Mouse (Mus musculus) spleen, adult 2 months (tissue): ENCODE data around the gene Hpse. TPM values are rescaled to one million over a fixed set of nuclear protein-coding genes. Genes with fewer than 3 reads are reported as not detected.

Experiments
- DNase-seq, 2 experiments: peaks; one replicate each; pipeline versions ENCODE4 v3.0.0 to v3.0.0-alpha.2; 2012 to 2021; ENCODE audit warnings: low spot score in 2 of 2, low read depth in 1 of 2
- H3K27ac ChIP-seq: fragments of 200-500 bp; 2 replicates; pipeline ENCODE4 v1.5.1; 2012; ENCODE audit warnings: low read length, inconsistent platforms; ENCODE audit not compliant: insufficient read depth
- H3K27me3 ChIP-seq: fragments of 200-500 bp; 2 replicates; pipeline ENCODE4 v1.6.1; 2012; ENCODE audit warnings: mild to moderate bottlenecking, moderate library complexity, low read length, inconsistent platforms; ENCODE audit not compliant: control insufficient read depth, insufficient read depth
- H3K36me3 ChIP-seq: fragments of 200-500 bp; 2 replicates; pipeline ENCODE4 v1.6.1; 2012; ENCODE audit warnings: mild to moderate bottlenecking, low read length, inconsistent platforms; ENCODE audit not compliant: control insufficient read depth, insufficient read depth
- H3K4me1 ChIP-seq: fragments of 200-500 bp; 2 replicates; pipeline ENCODE4 v1.6.1; 2011; ENCODE audit warnings: inconsistent platforms; ENCODE audit not compliant: control insufficient read depth, insufficient read depth, insufficient read length
- H3K4me3 ChIP-seq: fragments of 200-500 bp; 2 replicates; pipeline ENCODE4 v1.5.1; 2011; ENCODE audit warnings: mild to moderate bottlenecking, inconsistent platforms; ENCODE audit not compliant: insufficient read depth, insufficient read length; ENCODE audit errors: extremely low read depth
- CTCF ChIP-seq: fragments of 200-500 bp; IDR thresholded peaks from 2 replicates; pipeline ENCODE4 v1.5.1; 2011; ENCODE audit warnings: mild to moderate bottlenecking, inconsistent platforms; ENCODE audit not compliant: insufficient read depth, insufficient read length, insufficient replicate concordance; ENCODE audit errors: extremely low read depth
- POLR2A ChIP-seq: fragments of 200-500 bp; IDR thresholded peaks from 2 replicates; pipeline ENCODE4 v1.6.1; 2011; ENCODE audit warnings: low read depth, low read length, inconsistent platforms
- WGBS: fragments of 180-500 bp; shearing (Covaris S2); methylation state at CpG from one replicate; pipeline ENCODE4 v1.1.7; 2018; 5-methylcytosine and 5-hydroxymethylcytosine counted together
- polyA plus RNA-seq: library from polyadenylated mRNA; depleted of rRNA; stranded (reverse); fragments of >200 nt; gene quantifications from 2 replicates; pipeline ENCODE4 v1.2.3, GENCODE M21; 2012

The Hpse gene
- polyA plus RNA-seq, 1 experiment, result 7.3 TPM

DNA sequence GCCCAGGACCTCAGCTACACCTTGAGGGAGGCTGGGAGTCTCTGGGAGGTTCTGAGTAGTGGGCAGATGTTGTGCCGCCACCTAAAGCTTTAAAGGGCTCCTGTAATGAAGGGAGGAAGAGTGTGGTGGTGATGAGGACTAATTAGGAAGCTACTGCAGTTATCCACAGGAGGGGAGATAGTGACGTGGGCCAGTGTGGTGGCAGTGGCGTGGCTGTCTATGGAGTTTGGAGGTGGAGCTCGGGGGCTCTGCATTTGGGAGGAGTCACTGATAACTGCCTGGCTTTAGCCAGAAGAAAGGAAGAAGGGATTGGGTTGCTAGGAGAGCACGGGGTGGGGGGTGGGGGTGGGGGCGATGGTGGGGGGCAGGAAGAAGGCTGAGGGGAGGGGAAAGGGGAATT is 71.0 kb downstream of the Hpse start:
- Histone ChIP-seq H3K36me3 (no peaks in the 10 kb centered on the region), H3K27me3 (no peaks in the 10 kb centered on the region), H3K4me1 (peaks cover 37% of the 10 kb centered on the region), H3K27ac (peak overlapping the region; percentile 30), H3K4me3 (no peak overlapping the region)
- WGBS, result 47% methylated on average over 6 of the region's 6 CpGs
- DNase-seq, result no peak
- TF ChIP-seq POLR2A (no peak), CTCF (no peak)

DNA sequence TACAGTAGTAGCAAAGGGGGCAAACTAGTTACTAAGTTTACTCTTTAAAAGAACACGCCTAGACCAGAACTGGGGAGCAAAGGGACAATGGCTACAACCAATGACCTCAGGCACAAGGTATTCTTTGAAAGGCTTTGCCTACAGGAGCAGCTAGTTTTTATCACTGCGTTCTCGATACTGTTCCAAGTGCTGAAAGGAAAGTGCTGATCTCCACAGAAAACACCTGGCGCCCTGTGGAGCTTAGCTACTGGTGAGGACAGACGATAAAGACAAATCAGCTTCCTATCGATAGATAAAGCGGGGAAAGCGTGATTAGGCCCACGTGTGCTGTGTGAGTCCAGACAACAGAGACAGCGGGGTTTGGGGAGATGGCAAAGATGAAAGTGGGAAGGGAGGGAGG is 71.5 kb downstream of the Hpse start:
- Histone ChIP-seq H3K4me1 (peaks cover 42% of the 10 kb centered on the region), H3K27me3 (no peaks in the 10 kb centered on the region), H3K4me3 (no peak overlapping the region), H3K27ac (peak overlapping the region; percentile 30; the same call in 1 of the 2 replicates), H3K36me3 (no peaks in the 10 kb centered on the region)
- DNase-seq, result no peak
- TF ChIP-seq POLR2A (no peak), CTCF (no peak)
- 51% methylated on average over 10 of the region's 10 CpGs for WGBS

- H3K4me1 ChIP-seq, result peaks cover 57% of the 10 kb centered on the region
- no peak for DNase-seq
- no peaks in the 10 kb centered on the region for H3K36me3 ChIP-seq
- no peaks in the 10 kb centered on the region for H3K27me3 ChIP-seq
- no peak overlapping the region for H3K4me3 ChIP-seq
- 86% methylated on average over 4 of the region's 4 CpGs for WGBS
- no peak for TF ChIP-seq POLR2A
- TF ChIP-seq CTCF, result no peak
- H3K27ac ChIP-seq, result no peak overlapping the region
Measured at GRCm38 (mm10) chr5:100646558-100646957, 73.0 kb downstream of the Hpse start.

DNA sequence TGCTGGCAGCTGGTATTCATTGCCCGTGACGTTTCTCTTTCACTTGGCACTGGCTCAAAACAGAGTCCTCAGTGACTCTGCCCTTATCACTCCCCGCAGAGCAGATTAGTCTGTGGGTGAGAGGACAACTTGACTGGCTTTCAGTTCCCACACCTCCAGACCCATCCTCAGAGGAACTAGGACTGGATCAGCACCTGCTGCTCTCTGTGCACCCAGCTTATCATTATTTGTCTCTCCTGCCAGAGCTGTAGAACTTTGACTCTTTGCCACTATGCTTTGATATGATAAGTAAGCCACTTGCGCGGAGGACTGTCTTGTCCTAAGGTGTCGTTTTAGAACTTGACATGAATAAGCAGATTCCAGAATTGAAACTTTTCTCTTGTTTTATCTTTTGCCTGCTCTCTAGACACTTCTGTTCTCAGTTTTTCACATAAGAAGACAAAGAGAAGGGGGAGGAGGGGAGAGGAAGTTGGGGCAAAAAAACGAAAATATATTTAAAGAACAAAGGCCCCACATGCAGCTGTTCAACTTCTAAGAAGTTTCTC is 75.5 kb downstream of the Hpse start:
- 2% methylated on average over 7 of the region's 7 CpGs for WGBS
- DNase-seq, result peak in 1 of 2 experiments; percentile 61
- Histone ChIP-seq H3K27me3 (no peaks in the 10 kb centered on the region), H3K4me1 (peaks cover 63% of the 10 kb centered on the region), H3K27ac (peak overlapping the region; percentile 81), H3K4me3 (peak overlapping the region; percentile 7; the same call in 1 of the 2 replicates), H3K36me3 (no peaks in the 10 kb centered on the region)
- TF ChIP-seq CTCF (no peak), POLR2A (no peak)

GRCm38 (mm10) chr5:100643253-100643990 is 76.1 kb downstream of the Hpse start:
- no peak for DNase-seq
- no peak for TF ChIP-seq CTCF
- TF ChIP-seq POLR2A, result no peak; the same call in 1 of the 2 replicates
- peak overlapping the region; percentile 81 for H3K27ac ChIP-seq
- 6% methylated on average over 12 of the region's 12 CpGs for WGBS
- H3K36me3 ChIP-seq, result no peaks in the 10 kb centered on the region
- peaks cover 62% of the 10 kb centered on the region for H3K4me1 ChIP-seq
- H3K27me3 ChIP-seq, result no peaks in the 10 kb centered on the region
- no peak overlapping the region for H3K4me3 ChIP-seq

DNA sequence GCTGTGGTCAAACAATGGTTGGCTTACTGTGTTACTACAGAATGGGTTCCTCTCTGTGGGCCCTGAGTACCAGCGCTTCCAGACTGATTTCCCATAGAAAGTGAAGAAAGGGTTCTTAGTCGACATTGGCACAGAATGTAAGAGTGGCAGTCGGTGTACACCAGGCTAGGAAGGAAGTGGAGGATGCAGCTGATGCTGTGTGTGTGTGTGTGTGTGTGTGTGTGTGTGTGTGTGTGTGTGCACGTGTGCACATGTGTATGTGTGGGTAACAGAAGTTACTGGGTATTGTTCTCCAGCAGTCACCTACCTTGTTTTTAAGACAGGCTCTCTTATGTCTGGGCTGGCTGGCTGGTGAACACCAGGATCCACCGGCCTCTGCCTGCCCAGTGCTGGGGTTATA is 77.2 kb downstream of the Hpse start:
- H3K36me3 ChIP-seq, result no peaks in the 10 kb centered on the region
- H3K4me1 ChIP-seq, result peaks cover 61% of the 10 kb centered on the region
- H3K27ac ChIP-seq, result peak overlapping the region; percentile 81; the same call in 1 of the 2 replicates
- no peak overlapping the region for H3K4me3 ChIP-seq
- H3K27me3 ChIP-seq, result no peaks in the 10 kb centered on the region
- WGBS, result 35% methylated on average over 5 of the region's 5 CpGs
- TF ChIP-seq CTCF (no peak), POLR2A (no peak)
- no peak for DNase-seq

DNA sequence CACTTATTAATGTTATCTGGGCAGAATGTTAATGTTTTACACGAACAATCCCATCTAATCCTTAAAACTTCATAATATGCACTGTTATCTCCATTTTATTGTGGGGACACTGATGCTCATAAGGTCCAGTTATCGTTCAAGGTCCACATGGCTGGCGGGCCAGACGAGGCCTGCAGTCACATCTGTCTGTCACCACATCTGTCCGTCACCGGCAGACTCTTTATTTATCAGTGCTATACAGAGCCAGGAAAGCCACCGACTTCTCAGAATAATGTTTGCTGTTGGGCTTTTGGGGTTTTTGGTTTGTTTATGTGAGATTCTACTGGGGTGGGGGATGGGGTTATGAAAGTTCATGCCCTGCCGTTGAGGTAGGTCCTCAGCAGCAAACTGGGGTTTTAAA is 81.0 kb downstream of the Hpse start:
- H3K36me3 ChIP-seq, result no peaks in the 10 kb centered on the region
- peak overlapping the region; percentile 42 for H3K27ac ChIP-seq
- TF ChIP-seq CTCF, result no peak
- TF ChIP-seq POLR2A, result no peak
- H3K27me3 ChIP-seq, result no peaks in the 10 kb centered on the region
- no peak overlapping the region for H3K4me3 ChIP-seq
- no peak for DNase-seq
- WGBS, result 45% methylated on average over 8 of the region's 8 CpGs
- peaks cover 58% of the 10 kb centered on the region; the same call in 1 of the 2 replicates for H3K4me1 ChIP-seq
